Mouse (Mus musculus) lung, embryonic 16.5 days (tissue): ENCODE measurements around the gene Spata32. TPM values are rescaled to one million over a fixed set of nuclear protein-coding genes. Genes with fewer than 3 reads are reported as not detected.

Experiments used
- ATAC-seq: fragments of 200-750 bp; cut with Nextera tagmentation; 2 replicates; pipeline ENCODE4 v1.8.0; 2017; ENCODE audit warnings: low read depth, mild to moderate bottlenecking, moderate library complexity
- H3K27ac ChIP-seq: fragments of 300-500 bp; sonication (generic); 2 replicates; pipeline ENCODE4 v1.5.1; 2014; ENCODE audit warnings: mild to moderate bottlenecking, control low read depth, low read length
- H3K27me3 ChIP-seq: fragments of 300-500 bp; sonication (generic); 2 replicates; pipeline ENCODE4 v1.6.1; 2014; ENCODE audit warnings: low read depth, low read length, mixed read lengths; ENCODE audit not compliant: control insufficient read depth, insufficient read depth
- H3K36me3 ChIP-seq: fragments of 300-500 bp; sonication (generic); 2 replicates; pipeline ENCODE4 v1.6.1; 2014; ENCODE audit warnings: low read length; ENCODE audit not compliant: control insufficient read depth, insufficient read depth
- H3K4me1 ChIP-seq: fragments of 300-500 bp; sonication (generic); replicated peaks from 2 replicates; pipeline ENCODE4 v1.6.1; 2014; ENCODE audit warnings: low read length, mixed read lengths; ENCODE audit not compliant: control insufficient read depth, insufficient read depth
- H3K4me2 ChIP-seq: fragments of 300-500 bp; sonication (generic); 2 replicates; pipeline ENCODE4 v1.6.1; 2014; ENCODE audit warnings: low read depth, low read length, control low read depth
- H3K4me3 ChIP-seq: fragments of 300-500 bp; sonication (generic); 2 replicates; pipeline ENCODE4 v1.5.1; 2014; ENCODE audit warnings: mild to moderate bottlenecking, low read length, control low read depth
- H3K9ac ChIP-seq: fragments of 300-500 bp; sonication (generic); 2 replicates; pipeline ENCODE4 v1.6.1; 2014; ENCODE audit warnings: low read length, control low read depth
- H3K9me3 ChIP-seq: fragments of 300-500 bp; sonication (generic); 2 replicates; pipeline ENCODE4 v1.6.1; 2016; ENCODE audit warnings: low read length; ENCODE audit not compliant: control insufficient read depth
- WGBS: fragments of 180-500 bp; shearing (Covaris S2); extraction: QIAGEN DNeasy Blood & Tissue Kit; methylation state at CpG from one replicate; pipeline ENCODE4 v1.1.7; 2014; 5-methylcytosine and 5-hydroxymethylcytosine counted together
- polyA plus RNA-seq: library from polyadenylated mRNA; unstranded; fragments of >200 nt; fragmentation: Nextera tagmentation; extraction: Ambion mirVana; gene quantifications from 2 replicates; pipeline ENCODE4 v1.2.1, GENCODE M21; 2015

Spata32 gene
- polyA plus RNA-seq, 1 experiment from 2014 or later = not detected

- peak overlapping the region; percentile 6; the same call in 1 of the 2 replicates for H3K9ac ChIP-seq
- ATAC-seq = peak; percentile 81
- no peaks in the 10 kb centered on the region for H3K9me3 ChIP-seq
- no peaks in the 10 kb centered on the region for H3K36me3 ChIP-seq
- H3K4me3 ChIP-seq = no peak overlapping the region
- H3K4me2 ChIP-seq = no peak overlapping the region
- WGBS = 35% methylated on average over 11 of the region's 11 CpGs
- peaks cover 47% of the 10 kb centered on the region for H3K4me1 ChIP-seq
- no peaks in the 10 kb centered on the region for H3K27me3 ChIP-seq
- H3K27ac ChIP-seq = peak overlapping the region; percentile 82
These were observed 29.4 kb upstream of the Spata32 start for GRCm38 (mm10) chr11:103247504-103248177.

GRCm38 (mm10) chr11:103246731-103247290 is 28.6 kb upstream of the Spata32 start:
- no peaks in the 10 kb centered on the region for H3K27me3 ChIP-seq
- ATAC-seq = no peak
- H3K9ac ChIP-seq = no peak overlapping the region
- no peaks in the 10 kb centered on the region for H3K9me3 ChIP-seq
- H3K36me3 ChIP-seq = no peaks in the 10 kb centered on the region
- no peak overlapping the region for H3K4me2 ChIP-seq
- no peak overlapping the region for H3K4me3 ChIP-seq
- 40% methylated on average over 4 of the region's 4 CpGs for WGBS
- peak overlapping the region; percentile 82 for H3K27ac ChIP-seq
- peaks cover 41% of the 10 kb centered on the region for H3K4me1 ChIP-seq

- no peak overlapping the region for H3K4me3 ChIP-seq
These were observed 28.0 kb upstream of the Spata32 start for GRCm38 (mm10) chr11:103246081-103246730.

GRCm38 (mm10) chr11:103244856-103245255 is 26.6 kb upstream of the Spata32 start:
- ATAC-seq = peak; percentile 51
- no peaks in the 10 kb centered on the region for H3K27me3 ChIP-seq
- no peaks in the 10 kb centered on the region for H3K9me3 ChIP-seq
- H3K36me3 ChIP-seq = no peaks in the 10 kb centered on the region
- H3K27ac ChIP-seq = peak overlapping the region; percentile 57; the same call in 1 of the 2 replicates
- no peak overlapping the region for H3K4me3 ChIP-seq
- WGBS = 61% methylated on average over 4 of the region's 4 CpGs
- H3K4me2 ChIP-seq = no peak overlapping the region
- H3K4me1 ChIP-seq = peaks cover 52% of the 10 kb centered on the region
- H3K9ac ChIP-seq = no peak overlapping the region

More at GRCm38 (mm10) chr11:103246081-103246730, 28.0 kb upstream of the Spata32 start:
- Histone ChIP-seq H3K9me3 (no peaks in the 10 kb centered on the region), H3K36me3 (no peaks in the 10 kb centered on the region), H3K4me1 (peaks cover 41% of the 10 kb centered on the region), H3K27me3 (no peaks in the 10 kb centered on the region), H3K27ac (peak overlapping the region; percentile 82), H3K9ac (0 out of 2 replicates have a peak overlapping the region, but pooled peaks have one; percentile 18), H3K4me2 (no peak overlapping the region)
- WGBS = 52% methylated on average over 10 of the region's 10 CpGs
- peak; percentile 24 for ATAC-seq

- Histone ChIP-seq H3K9ac (no peak overlapping the region), H3K27me3 (no peaks in the 10 kb centered on the region), H3K4me1 (peaks cover 17% of the 10 kb centered on the region), H3K36me3 (peaks cover 11% of the 10 kb centered on the region), H3K4me3 (no peak overlapping the region), H3K9me3 (peaks cover 2% of the 10 kb centered on the region; the same call in 1 of the 2 replicates), H3K4me2 (no peak overlapping the region), H3K27ac (peak overlapping the region; percentile 55; the same call in 1 of the 2 replicates)
- 32% methylated on average over 7 of the region's 7 CpGs for WGBS
- ATAC-seq = peak; percentile 35; the same call in 1 of the 2 replicates
These were observed 22.5 kb upstream of the Spata32 start for GRCm38 (mm10) chr11:103240740-103241139.

GRCm38 (mm10) chr11:103237757-103238156 is 19.5 kb upstream of the Spata32 start:
- H3K27me3 ChIP-seq = no peaks in the 10 kb centered on the region
- 77% methylated on average over 9 of the region's 9 CpGs for WGBS
- no peak overlapping the region for H3K4me3 ChIP-seq
- ATAC-seq = no peak
- H3K9me3 ChIP-seq = peaks cover 2% of the 10 kb centered on the region; the same call in 1 of the 2 replicates
- no peak overlapping the region for H3K9ac ChIP-seq
- H3K4me2 ChIP-seq = no peak overlapping the region
- H3K36me3 ChIP-seq = peaks cover 11% of the 10 kb centered on the region
- H3K4me1 ChIP-seq = peaks cover 11% of the 10 kb centered on the region
- H3K27ac ChIP-seq = no peak overlapping the region

GRCm38 (mm10) chr11:103236903-103237302 is 18.7 kb upstream of the Spata32 start:
- Histone ChIP-seq H3K9ac (no peak overlapping the region), H3K4me3 (no peak overlapping the region), H3K9me3 (peaks cover 2% of the 10 kb centered on the region; the same call in 1 of the 2 replicates), H3K4me2 (no peak overlapping the region), H3K36me3 (peaks cover 11% of the 10 kb centered on the region), H3K4me1 (peaks cover 11% of the 10 kb centered on the region), H3K27ac (no peak overlapping the region), H3K27me3 (no peaks in the 10 kb centered on the region)
- ATAC-seq = no peak
- WGBS = 70% methylated on average over 10 of the region's 10 CpGs

- Histone ChIP-seq H3K4me3 (no peak overlapping the region), H3K27ac (no peak overlapping the region), H3K4me2 (no peak overlapping the region), H3K27me3 (no peaks in the 10 kb centered on the region), H3K36me3 (peaks cover 11% of the 10 kb centered on the region), H3K9me3 (peaks cover 2% of the 10 kb centered on the region; the same call in 1 of the 2 replicates), H3K4me1 (peaks cover 11% of the 10 kb centered on the region), H3K9ac (no peak overlapping the region)
- no peak for ATAC-seq
- 70% methylated on average over 6 of the region's 6 CpGs for WGBS
These were observed 18.2 kb upstream of the Spata32 start for GRCm38 (mm10) chr11:103236431-103236830.

GRCm38 (mm10) chr11:103235702-103236101 is 17.5 kb upstream of the Spata32 start:
- Histone ChIP-seq H3K9me3 (peaks cover 2% of the 10 kb centered on the region; the same call in 1 of the 2 replicates), H3K4me2 (no peak overlapping the region), H3K9ac (no peak overlapping the region), H3K27ac (no peak overlapping the region), H3K4me3 (no peak overlapping the region), H3K4me1 (peaks cover 6% of the 10 kb centered on the region), H3K36me3 (peaks cover 12% of the 10 kb centered on the region), H3K27me3 (no peaks in the 10 kb centered on the region)
- WGBS = 37% methylated on average over 11 of the region's 11 CpGs
- ATAC-seq = 0 out of 2 replicates have a peak, but pooled peaks have one; percentile 35
